Mouse (Mus musculus): ENCODE results near the gene Eef1g.
A peak's percentile ranks its signal among the peaks of the same experiment; 100 is the strongest.

Eef1g gene

GRCm38 (mm10) chr19:8966590-8967372 lies at the start of gene Eef1g:
Gene Eef1g (plus strand): TSS chr19:8967041.
- peak; percentile 99 for DNase-seq (ENCODE audit: low read depth, low spot score)

- no peak for DNase-seq (ENCODE audit: low read depth, low spot score)
Observed at GRCm38 (mm10) chr19:8919000-8919399, 47.8 kb upstream of the Eef1g start.

- DNase-seq (ENCODE audit: low read depth, low spot score) = no peak
Observed at GRCm38 (mm10) chr19:8919684-8920072, 47.2 kb upstream of the Eef1g start.

GRCm38 (mm10) chr19:8920073-8920736 lies 46.6 kb upstream of the Eef1g start, which contains the start of gene B3gat3:
Gene B3gat3 (plus strand): TSS chr19:8920374.
- peak; percentile 63 for DNase-seq (ENCODE audit: low read depth, low spot score)

GRCm38 (mm10) chr19:8920836-8921291 lies 46.0 kb upstream of the Eef1g start:
- DNase-seq (ENCODE audit: low read depth, low spot score) = no peak

- no peak for DNase-seq (ENCODE audit: low read depth, low spot score)
Observed at GRCm38 (mm10) chr19:8921741-8922140, 45.1 kb upstream of the Eef1g start.

GRCm38 (mm10) chr19:8926766-8927165 lies 40.1 kb upstream of the Eef1g start:
- DNase-seq (ENCODE audit: low read depth, low spot score) = no peak

- no peak for DNase-seq (ENCODE audit: low read depth, low spot score)
Observed at GRCm38 (mm10) chr19:8927891-8928525, 38.8 kb upstream of the Eef1g start.

- no peak for DNase-seq (ENCODE audit: low read depth, low spot score)
Observed at GRCm38 (mm10) chr19:8928689-8929223, 38.1 kb upstream of the Eef1g start.

GRCm38 (mm10) chr19:8929224-8930088 lies 37.4 kb upstream of the Eef1g start, which contains the start of the genes Rom1 and Eml3:
Gene Rom1 (minus strand): TSS chr19:8929356.
Gene Eml3 (plus strand): TSS chr19:8929552.
- DNase-seq (ENCODE audit: low read depth, low spot score) = no peak

GRCm38 (mm10) chr19:8930117-8930516 lies 36.7 kb upstream of the Eef1g start:
- no peak for DNase-seq (ENCODE audit: low read depth, low spot score)

GRCm38 (mm10) chr19:8930771-8931170 lies 36.1 kb upstream of the Eef1g start:
- DNase-seq (ENCODE audit: low read depth, low spot score) = no peak

- DNase-seq (ENCODE audit: low read depth, low spot score) = no peak
Observed at GRCm38 (mm10) chr19:8936736-8937135, 30.1 kb upstream of the Eef1g start.

- DNase-seq (ENCODE audit: low read depth, low spot score) = no peak
Observed at GRCm38 (mm10) chr19:8940526-8941133, 26.2 kb upstream of the Eef1g start.

- DNase-seq (ENCODE audit: low read depth, low spot score) = no peak
Observed at GRCm38 (mm10) chr19:8941136-8941514, 25.7 kb upstream of the Eef1g start.

GRCm38 (mm10) chr19:8941515-8942217 lies 25.2 kb upstream of the Eef1g start, which contains the start of gene Mta2:
Gene Mta2 (plus strand): TSS chr19:8941875.
- DNase-seq (ENCODE audit: low read depth, low spot score) = peak; percentile 92

GRCm38 (mm10) chr19:8942276-8942964 lies 24.4 kb upstream of the Eef1g start:
- no peak for DNase-seq (ENCODE audit: low read depth, low spot score)

- no peak for DNase-seq (ENCODE audit: low read depth, low spot score)
Observed at GRCm38 (mm10) chr19:8943047-8943446, 23.8 kb upstream of the Eef1g start.

- no peak for DNase-seq (ENCODE audit: low read depth, low spot score)
Observed at GRCm38 (mm10) chr19:8944062-8944461, 22.8 kb upstream of the Eef1g start.
